Mouse (Mus musculus) adrenal gland, adult 2 months (tissue): ENCODE measurements around the gene Gatad2a. TPM values are rescaled to one million over a fixed set of nuclear protein-coding genes. Genes with fewer than 3 reads are reported as not detected.

Source experiments
- DNase-seq: peaks from one replicate; pipeline ENCODE4 v3.0.0; 2021
- polyA plus RNA-seq: library from polyadenylated mRNA; depleted of rRNA; stranded (reverse); fragments of >200 nt; gene quantifications from 2 replicates; pipeline ENCODE4 v1.2.3, GENCODE M21; 2012; rRNA removed
- total RNA-seq, 2 experiments: library from RNA; stranded (reverse); gene quantifications; 2 replicates each; pipeline ENCODE4 v1.2.3; 2021

The Gatad2a gene
- total and polyA plus RNA-seq, 3 experiments, result 102 to 116 (median 105) TPM

- DNase-seq, result no peak
Measured at GRCm38 (mm10) chr8:69874654-69875053, 121.5 kb downstream of the Gatad2a start.

- DNase-seq, result peak; percentile 53
Measured at GRCm38 (mm10) chr8:69874155-69874554, 122.0 kb downstream of the Gatad2a start.

- DNase-seq, result no peak
Measured at GRCm38 (mm10) chr8:69870907-69871306, 125.3 kb downstream of the Gatad2a start.

GRCm38 (mm10) chr8:69870003-69870765, 126.0 kb downstream of the Gatad2a start:
- no peak for DNase-seq

GRCm38 (mm10) chr8:69867696-69868326, 128.4 kb downstream of the Gatad2a start:
- DNase-seq, result peak; percentile 49

GRCm38 (mm10) chr8:69864180-69864579, 132.0 kb downstream of the Gatad2a start:
- no peak for DNase-seq

GRCm38 (mm10) chr8:69863387-69864020, 132.7 kb downstream of the Gatad2a start:
- DNase-seq, result no peak

GRCm38 (mm10) chr8:69861251-69861650, 134.9 kb downstream of the Gatad2a start:
- no peak for DNase-seq

GRCm38 (mm10) chr8:69860807-69861206, 135.4 kb downstream of the Gatad2a start:
- DNase-seq, result no peak

Other genes with a start within 250 kb of the Gatad2a start
- 1 to 10 TPM; 2.6 to 5.0 TPM for gene Zfp963, start 246.4 kb downstream of the Gatad2a start, total RNA-seq
- 0.51 and 1.3 TPM in 2 replicates for gene Zfp963, start 246.4 kb downstream of the Gatad2a start, polyA plus RNA-seq
- gene Gm20422, start 221.5 kb downstream of the Gatad2a start, total RNA-seq, result 1 to 10 TPM in 1 of 2 experiments, not detected in 1; 2.3 TPM
- 0.25 and 0.33 TPM in 2 replicates for gene Gm20422, start 221.5 kb downstream of the Gatad2a start, polyA plus RNA-seq
- 10 to 100 TPM; 40.8 to 43.4 TPM for gene Atp13a1, start 205.2 kb downstream of the Gatad2a start, total RNA-seq
- 93.0 and 110 TPM in 2 replicates for gene Atp13a1, start 205.2 kb downstream of the Gatad2a start, polyA plus RNA-seq
- gene Zfp866, start 205.2 kb downstream of the Gatad2a start, total RNA-seq, result 10 to 100 TPM; 19.5 to 21.4 TPM
- 3.4 and 3.5 TPM in 2 replicates for gene Zfp866, start 205.2 kb downstream of the Gatad2a start, polyA plus RNA-seq
- 10 to 100 TPM; 13.5 to 13.6 TPM for gene Gmip, start 187.7 kb downstream of the Gatad2a start, total RNA-seq
- 30.3 and 36.6 TPM in 2 replicates for gene Gmip, start 187.7 kb downstream of the Gatad2a start, polyA plus RNA-seq
- 1 to 10 TPM; 1.2 to 2.9 TPM for gene Lpar2, start 174.0 kb downstream of the Gatad2a start, total RNA-seq
- gene Lpar2, start 174.0 kb downstream of the Gatad2a start, polyA plus RNA-seq, result 2.0 and 2.5 TPM in 2 replicates
- under 1 TPM; 0.38 to 0.69 TPM for gene Pbx4, start 163.9 kb downstream of the Gatad2a start, total RNA-seq
- gene Pbx4, start 163.9 kb downstream of the Gatad2a start, polyA plus RNA-seq, result 5.5 and 5.8 TPM in 2 replicates
- gene Cilp2, start 108.7 kb downstream of the Gatad2a start, total RNA-seq, result under 1 TPM; 0.07 to 0.09 TPM
- gene Cilp2, start 108.7 kb downstream of the Gatad2a start, polyA plus RNA-seq, result 0.39 and 1.1 TPM in 2 replicates
- under 1 TPM; 0.35 to 0.66 TPM for gene Tssk6, start 94.2 kb downstream of the Gatad2a start, total RNA-seq
- gene Tssk6, start 94.2 kb downstream of the Gatad2a start, polyA plus RNA-seq, result 1.3 and 2.0 TPM in 2 replicates
- gene Ndufa13, start 93.8 kb downstream of the Gatad2a start, total RNA-seq, result 100 to 1,000 TPM; 160 to 215 TPM
- gene Ndufa13, start 93.8 kb downstream of the Gatad2a start, polyA plus RNA-seq, result 83.3 and 99.4 TPM in 2 replicates
- gene Yjefn3, start 93.7 kb downstream of the Gatad2a start, total RNA-seq, result 1 to 10 TPM; 1.9 to 4.2 TPM
- gene Yjefn3, start 93.7 kb downstream of the Gatad2a start, polyA plus RNA-seq, result 6.6 and 10.8 TPM in 2 replicates
- gene Mau2, start 46.4 kb upstream of the Gatad2a start, total RNA-seq, result 10 to 100 TPM; 51.1 to 53.3 TPM
- gene Mau2, start 46.4 kb upstream of the Gatad2a start, polyA plus RNA-seq, result 98.2 and 114 TPM in 2 replicates
- 10 to 100 TPM; 28.7 to 32.8 TPM for gene Sugp1, start 46.4 kb upstream of the Gatad2a start, total RNA-seq
- 6.6 and 7.5 TPM in 2 replicates for gene Sugp1, start 46.4 kb upstream of the Gatad2a start, polyA plus RNA-seq
- 1 to 10 TPM in 1 of 2 experiments, under 1 TPM in 1; 0.86 to 1.6 TPM for gene Tm6sf2, start 76.5 kb upstream of the Gatad2a start, total RNA-seq
- gene Tm6sf2, start 76.5 kb upstream of the Gatad2a start, polyA plus RNA-seq, result 3.2 and 4.1 TPM in 2 replicates
- under 1 TPM; 0.43 to 0.59 TPM for gene Hapln4, start 87.1 kb upstream of the Gatad2a start, total RNA-seq
- 0.20 and 0.33 TPM in 2 replicates for gene Hapln4, start 87.1 kb upstream of the Gatad2a start, polyA plus RNA-seq
- gene Ncan, start 124.5 kb upstream of the Gatad2a start, total RNA-seq, result under 1 TPM; 0.24 to 0.26 TPM
- 0.89 and 1.3 TPM in 2 replicates for gene Ncan, start 124.5 kb upstream of the Gatad2a start, polyA plus RNA-seq
- gene Nr2c2ap, start 134.9 kb upstream of the Gatad2a start, total RNA-seq, result 10 to 100 TPM; 19.1 to 20.0 TPM
- 11.9 and 12.4 TPM in 2 replicates for gene Nr2c2ap, start 134.9 kb upstream of the Gatad2a start, polyA plus RNA-seq
- gene Rfxank, start 142.8 kb upstream of the Gatad2a start, total RNA-seq, result 10 to 100 TPM; 15.4 to 18.0 TPM
- gene Rfxank, start 142.8 kb upstream of the Gatad2a start, polyA plus RNA-seq, result 13.6 and 16.6 TPM in 2 replicates
- gene Borcs8, start 143.1 kb upstream of the Gatad2a start, total RNA-seq, result 10 to 100 TPM; 57.1 to 57.8 TPM
- 70.4 and 84.8 TPM in 2 replicates for gene Borcs8, start 143.1 kb upstream of the Gatad2a start, polyA plus RNA-seq
- under 1 TPM; 0.45 to 0.63 TPM for gene Mef2b, start 143.3 kb upstream of the Gatad2a start, total RNA-seq
- gene Mef2b, start 143.3 kb upstream of the Gatad2a start, polyA plus RNA-seq, result 1.5 and 2.2 TPM in 2 replicates
- 10 to 100 TPM; 66.5 to 74.0 TPM for gene Tmem161a, start 176.0 kb upstream of the Gatad2a start, total RNA-seq
- 277 and 300 TPM in 2 replicates for gene Tmem161a, start 176.0 kb upstream of the Gatad2a start, polyA plus RNA-seq
- 10 to 100 TPM; 40.9 to 49.3 TPM for gene Slc25a42, start 215.9 kb upstream of the Gatad2a start, total RNA-seq
- 72.6 and 85.8 TPM in 2 replicates for gene Slc25a42, start 215.9 kb upstream of the Gatad2a start, polyA plus RNA-seq
- 10 to 100 TPM; 31.8 to 31.9 TPM for gene Sugp2, start 237.8 kb upstream of the Gatad2a start, total RNA-seq
- 34.8 and 36.2 TPM in 2 replicates for gene Sugp2, start 237.8 kb upstream of the Gatad2a start, polyA plus RNA-seq
- gene Armc6, start 238.1 kb upstream of the Gatad2a start, total RNA-seq, result 10 to 100 TPM; 10.8 to 11.5 TPM
- 17.4 and 21.2 TPM in 2 replicates for gene Armc6, start 238.1 kb upstream of the Gatad2a start, polyA plus RNA-seq